Mouse (Mus musculus) monocyte, adult 5-6 weeks (primary cell): ENCODE measurements around the gene Axin1. TPM values are rescaled to one million over a fixed set of nuclear protein-coding genes. Genes with fewer than 3 reads are reported as not detected.

Experiments used
- ATAC-seq: fragments of 153-309, 156-312 bp; replicated peaks from 2 replicates; pipeline ENCODE4 v1.8.0; 2017; ENCODE audit warnings: mild to moderate bottlenecking; ENCODE audit not compliant: low TSS enrichment, insufficient number of reproducible peaks, severe bottlenecking, poor library complexity, low FRiP score
- total RNA-seq: library from RNA; stranded (forward); fragments of 200-1000, 200-491, 200-594 nt; gene quantifications from 3 replicates; pipeline ENCODE4 v1.2.3, GENCODE M21; 2017

Gene Axin1
- total RNA-seq, 1 experiment from 2014 or later: 305 TPM

DNA sequence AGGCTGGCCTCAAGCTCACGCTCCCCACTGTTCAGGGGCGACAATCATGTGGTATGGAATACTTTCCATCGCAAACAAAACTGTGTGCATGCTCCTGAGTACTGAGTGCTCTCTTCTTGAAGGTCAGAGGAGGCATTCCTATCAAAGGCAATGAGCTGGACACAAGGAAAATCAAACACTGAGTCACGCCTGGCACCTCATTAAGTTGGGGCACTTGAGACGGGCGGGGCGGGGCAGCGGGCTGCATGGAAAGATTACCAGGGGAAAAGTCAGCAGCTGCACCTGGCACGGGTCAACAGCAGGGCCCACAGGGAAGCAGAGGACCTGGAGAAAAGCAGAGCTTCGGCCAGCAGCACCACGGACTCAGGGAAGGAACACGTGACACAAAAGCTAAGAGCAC is 86.7 kb downstream of the Axin1 start:
- no peak for ATAC-seq

GRCm38 (mm10) chr17:26229776-26230175 is 91.3 kb downstream of the Axin1 start:
- ATAC-seq: 0 out of 2 replicates have a peak, but pooled peaks have one; percentile 42

DNA sequence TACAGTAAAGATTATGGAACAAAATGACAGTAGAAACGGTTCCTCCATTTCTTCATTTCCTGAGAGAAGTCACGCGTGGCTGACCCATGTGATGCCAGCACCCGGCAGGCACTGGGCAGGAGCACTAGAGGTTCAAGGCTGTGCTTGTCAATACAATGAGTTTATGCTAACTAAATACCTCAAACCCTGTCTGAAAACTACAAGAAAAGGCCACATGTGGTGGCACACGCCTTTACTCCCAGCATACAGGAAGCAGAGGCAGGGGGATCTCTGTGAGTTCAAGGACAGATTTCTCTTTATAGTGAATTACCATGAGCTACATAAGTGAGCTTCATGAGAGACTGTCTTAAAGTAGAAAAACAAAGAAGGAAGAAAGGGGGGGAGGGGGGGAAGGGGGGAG is 92.7 kb downstream of the Axin1 start:
- ATAC-seq: no peak

DNA sequence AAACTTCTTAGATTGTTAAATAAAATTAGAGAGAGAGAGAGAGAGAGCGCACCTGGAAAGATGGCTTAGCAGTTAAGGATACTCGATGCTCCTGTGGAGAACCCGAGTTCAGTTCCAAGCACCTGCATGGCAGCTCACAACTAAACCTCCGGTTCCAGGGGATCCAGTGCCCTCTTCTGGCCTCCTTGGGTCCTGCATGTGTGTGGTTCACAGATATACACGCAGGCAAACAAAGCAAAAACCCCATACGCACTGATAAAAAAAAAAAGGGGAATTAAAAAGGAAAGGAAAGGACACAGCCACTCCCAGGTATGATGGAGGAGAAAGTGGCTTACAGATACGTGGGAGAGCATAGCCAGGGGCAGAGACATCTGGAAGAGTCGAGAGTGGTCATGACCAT is 94.4 kb downstream of the Axin1 start:
- ATAC-seq: no peak

DNA sequence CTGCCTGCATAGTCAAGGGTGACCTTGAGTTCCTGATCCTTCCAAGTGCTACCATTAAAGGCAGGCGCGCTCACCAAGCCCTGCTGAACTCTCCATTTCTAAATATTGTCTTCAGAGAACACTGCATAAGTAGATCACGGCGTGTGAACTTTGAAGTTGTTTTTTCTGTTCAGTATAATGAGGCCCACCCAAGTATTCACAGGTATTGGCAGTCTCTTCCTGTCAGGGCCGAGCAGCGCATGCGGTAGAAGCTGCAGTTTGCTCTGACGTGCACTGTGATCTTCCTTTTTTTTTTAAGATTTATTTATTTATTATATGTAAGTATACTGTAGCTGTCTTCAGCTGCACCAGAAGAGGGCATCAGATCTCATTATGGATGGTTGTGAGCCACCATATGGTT is 95.9 kb downstream of the Axin1 start:
- ATAC-seq: no peak

DNA sequence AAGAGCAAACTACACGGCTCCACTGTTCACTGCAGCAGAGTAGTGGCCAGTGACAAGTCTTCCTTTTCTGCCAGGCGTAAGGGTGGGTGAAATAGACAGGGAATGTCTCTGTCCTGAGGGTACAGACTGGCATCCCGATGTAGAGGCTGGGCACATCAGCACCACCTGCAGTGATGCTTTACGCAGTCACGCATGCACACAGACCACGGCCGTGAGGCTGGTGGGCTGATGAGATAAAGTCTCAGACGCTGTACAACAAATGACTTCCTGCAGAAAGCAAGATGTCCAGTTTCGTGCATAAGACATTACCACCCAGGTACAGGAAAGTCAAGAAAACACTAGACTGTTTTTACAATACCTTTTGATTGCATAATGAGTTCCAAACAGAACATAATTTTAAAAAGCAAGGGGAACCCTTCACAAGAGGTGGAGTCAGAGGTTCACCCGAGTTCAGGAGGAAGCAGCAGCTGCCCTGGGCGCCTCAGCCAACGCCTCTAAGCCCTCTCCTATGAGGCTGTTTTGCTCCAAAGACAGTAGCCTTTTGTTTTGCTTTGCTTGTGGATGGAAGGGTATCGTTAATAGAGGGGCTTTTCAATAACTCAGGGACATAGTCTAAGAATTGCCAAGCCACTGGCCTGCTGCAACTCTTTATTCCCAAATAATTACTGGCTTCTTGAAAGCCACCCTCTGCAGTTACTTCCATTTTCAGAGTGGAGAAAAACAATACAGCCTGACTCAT is 96.8 kb downstream of the Axin1 start:
- ATAC-seq: peak; percentile 56

GRCm38 (mm10) chr17:26237667-26238066 is 99.2 kb downstream of the Axin1 start:
- peak; percentile 51 for ATAC-seq

GRCm38 (mm10) chr17:26239551-26239950 is 101.1 kb downstream of the Axin1 start:
- no peak for ATAC-seq

GRCm38 (mm10) chr17:26240120-26240790 is 101.8 kb downstream of the Axin1 start:
- ATAC-seq: no peak

DNA sequence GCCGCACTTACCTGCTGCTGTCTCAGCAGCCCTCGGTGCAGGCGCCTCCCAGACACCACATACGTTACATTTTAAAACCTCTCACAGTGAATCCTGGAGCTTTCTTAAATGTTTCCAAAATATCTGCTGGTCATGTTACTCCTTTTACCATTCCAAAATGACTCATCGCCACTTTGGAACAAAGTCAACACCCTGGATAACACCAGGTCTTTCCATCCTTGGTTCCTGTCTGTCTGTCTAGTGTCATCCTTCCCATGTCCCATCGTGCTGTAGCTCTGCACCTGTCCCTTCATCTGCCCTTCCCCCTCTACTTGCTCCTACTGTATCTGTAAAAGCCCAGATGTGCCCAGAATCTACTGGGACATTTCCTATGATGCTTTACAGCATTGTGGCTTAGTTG is 102.5 kb downstream of the Axin1 start:
- ATAC-seq: no peak

GRCm38 (mm10) chr17:26243471-26244100 is 105.1 kb downstream of the Axin1 start:
- peak; percentile 75 for ATAC-seq

GRCm38 (mm10) chr17:26244101-26244841 is 105.8 kb downstream of the Axin1 start, which contains the start of gene Fam234a:
Gene Fam234a (minus strand): TSS chr17:26244242.
- ATAC-seq: peak; percentile 96

Other genes with a start within 250 kb of the Axin1 start
- gene Rab40c, start 219.0 kb upstream of the Axin1 start, total RNA-seq: 3.5 to 7.1 TPM (median 3.8 TPM) in 3 replicates
- gene Pigq, start 193.8 kb upstream of the Axin1 start, total RNA-seq: 13.5 to 34.1 TPM (median 18.4 TPM) in 3 replicates
- gene Nhlrc4, start 193.7 kb upstream of the Axin1 start, total RNA-seq: not detected in 3 replicates
- gene A930017K11Rik, start 186.1 kb upstream of the Axin1 start, total RNA-seq: not detected in 3 replicates
- 2.3 to 6.6 TPM (median 6.1 TPM) in 3 replicates for gene Capn15, start 152.9 kb upstream of the Axin1 start, total RNA-seq
- 0.32 to 4.0 TPM (median 1.2 TPM) in 3 replicates for gene Rab11fip3, start 69.1 kb upstream of the Axin1 start, total RNA-seq
- 7.7 to 13.9 TPM (median 12.5 TPM) in 3 replicates for gene Decr2, start 48.4 kb upstream of the Axin1 start, total RNA-seq
- gene Nme4, start 43.1 kb upstream of the Axin1 start, total RNA-seq: 1.1 TPM in 1 of 3 replicates, not detected in the others
- 7.4 to 10.9 TPM (median 8.5 TPM) in 3 replicates for gene Tmem8, start 25.4 kb upstream of the Axin1 start, total RNA-seq
- 13.0 to 19.6 TPM (median 13.9 TPM) in 3 replicates for gene Mrpl28, start 15.2 kb upstream of the Axin1 start, total RNA-seq
- gene Pdia2, start 60.4 kb downstream of the Axin1 start, total RNA-seq: not detected in 3 replicates
- 0.49 TPM in 1 of 3 replicates, not detected in the others for gene Rgs11, start 64.3 kb downstream of the Axin1 start, total RNA-seq
- not detected in 3 replicates for gene Arhgdig, start 69.1 kb downstream of the Axin1 start, total RNA-seq
- 37.3 to 55.5 TPM (median 45.4 TPM) in 3 replicates for gene Fam234a, start 105.6 kb downstream of the Axin1 start, total RNA-seq
- 80.4 to 111 TPM (median 109 TPM) in 3 replicates for gene Luc7l, start 114.2 kb downstream of the Axin1 start, total RNA-seq